Mouse (Mus musculus) intestine, embryonic 14.5 days (tissue): ENCODE data around the gene Paqr7. TPM values are rescaled to one million over a fixed set of nuclear protein-coding genes. Genes with fewer than 3 reads are reported as not detected.

Source experiments
- ATAC-seq: fragments of 200-750 bp; cut with Nextera tagmentation; replicated peaks from 2 replicates; pipeline ENCODE4 v1.8.0; 2017; ENCODE audit warnings: low read depth, moderate number of reproducible peaks, moderate TSS enrichment, moderate library complexity; ENCODE audit not compliant: low FRiP score, low TSS enrichment
- DNase-seq: peaks from one replicate; pipeline ENCODE4 v3.0.0-alpha.2; 2018; ENCODE audit warnings: low spot score
- H3K27ac ChIP-seq: fragments of 300-500 bp; sonication (generic); 2 replicates; pipeline ENCODE4 v1.5.1; 2014; ENCODE audit warnings: low read depth, mild to moderate bottlenecking, control low read depth
- H3K27me3 ChIP-seq: fragments of 300-500 bp; sonication (generic); replicated peaks from 2 replicates; pipeline ENCODE4 v1.6.1; 2014; ENCODE audit warnings: low read length, control low read depth; ENCODE audit not compliant: control insufficient read depth, insufficient read depth
- H3K36me3 ChIP-seq: fragments of 300-500 bp; sonication (generic); 2 replicates; pipeline ENCODE4 v1.6.1; 2014; ENCODE audit warnings: low read length, control low read depth; ENCODE audit not compliant: control insufficient read depth, insufficient read depth
- H3K4me1 ChIP-seq: fragments of 300-500 bp; sonication (generic); replicated peaks from 2 replicates; pipeline ENCODE4 v1.6.1; 2014; ENCODE audit warnings: low read length, control low read depth, mixed read lengths; ENCODE audit not compliant: control insufficient read depth, insufficient read depth
- H3K4me2 ChIP-seq: fragments of 300-500 bp; sonication (generic); 2 replicates; pipeline ENCODE4 v1.6.1; 2014; ENCODE audit warnings: low read length
- H3K4me3 ChIP-seq: fragments of 300-500 bp; sonication (generic); 2 replicates; pipeline ENCODE4 v1.5.1; 2014; ENCODE audit warnings: low read depth, low read length, control low read depth, mixed read lengths
- H3K9ac ChIP-seq: fragments of 300-500 bp; sonication (generic); 2 replicates; pipeline ENCODE4 v1.6.1; 2014; ENCODE audit warnings: mild to moderate bottlenecking, low read length
- H3K9me3 ChIP-seq: fragments of 300-500 bp; sonication (generic); 2 replicates; pipeline ENCODE4 v1.6.1; 2016; ENCODE audit warnings: low read length, control low read depth; ENCODE audit not compliant: control insufficient read depth
- WGBS: fragments of 180-500 bp; shearing (Covaris S2); extraction: QIAGEN DNeasy Blood & Tissue Kit; methylation state at CpG from one replicate; pipeline ENCODE4 v1.1.7; 2014; 5-methylcytosine and 5-hydroxymethylcytosine counted together
- polyA plus RNA-seq: library from polyadenylated mRNA; unstranded; fragments of >200 nt; fragmentation: Nextera tagmentation; extraction: Ambion mirVana; gene quantifications from 2 replicates; pipeline ENCODE4 v1.2.1, GENCODE M21; 2014

Gene Paqr7
- 1.3 and 2.1 TPM in 2 replicates for polyA plus RNA-seq

DNA sequence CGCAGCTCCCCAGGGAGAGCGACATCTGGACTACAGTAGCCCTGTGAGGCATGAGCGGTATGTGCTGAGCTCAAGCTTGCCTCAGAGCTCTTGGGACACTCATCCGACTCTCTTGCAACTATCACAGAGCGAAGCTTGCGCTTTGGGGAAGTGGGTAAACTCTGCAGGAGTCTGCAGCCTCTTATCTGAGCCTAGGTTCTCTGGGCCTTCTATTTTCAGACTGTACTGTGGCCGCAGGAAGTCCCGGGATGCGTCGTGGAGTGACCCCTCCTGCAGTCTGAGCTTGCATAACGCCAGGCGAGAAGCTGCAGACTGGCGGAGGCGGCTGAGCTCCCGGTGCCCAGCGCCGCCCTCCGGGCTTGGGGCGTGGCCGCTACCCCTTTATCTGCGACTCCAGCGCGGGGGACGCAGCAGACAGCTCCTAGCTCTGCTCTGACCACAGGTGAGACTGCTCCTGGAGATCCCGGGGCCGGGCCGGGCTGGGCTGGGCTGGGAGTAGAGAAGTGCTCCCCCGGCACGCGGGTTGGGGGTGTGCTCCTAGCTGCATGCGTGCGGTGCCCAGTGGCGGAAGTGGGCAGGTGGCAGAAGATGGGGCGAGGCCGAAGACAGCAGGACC, at the start of gene Paqr7:
Gene Paqr7, plus strand, starts transcription at position 103 of the 616 bp plus-strand sequence.
- Histone ChIP-seq H3K9ac (peak within 1 kb of the TSS; percentile 53), H3K36me3 (no peaks in the 10 kb centered on the region), H3K4me1 (peaks cover 15% of the 10 kb centered on the region), H3K9me3 (no peaks in the 10 kb centered on the region), H3K27me3 (no peaks in the 10 kb centered on the region), H3K4me2 (peak within 1 kb of the TSS; percentile 98), H3K4me3 (peak within 1 kb of the TSS; percentile 53), H3K27ac (no peak within 1 kb of the TSS)
- 5% methylated on average over 35 of the region's 35 CpGs for WGBS
- peak; percentile 66 for ATAC-seq
- DNase-seq, result peak; percentile 76

DNA sequence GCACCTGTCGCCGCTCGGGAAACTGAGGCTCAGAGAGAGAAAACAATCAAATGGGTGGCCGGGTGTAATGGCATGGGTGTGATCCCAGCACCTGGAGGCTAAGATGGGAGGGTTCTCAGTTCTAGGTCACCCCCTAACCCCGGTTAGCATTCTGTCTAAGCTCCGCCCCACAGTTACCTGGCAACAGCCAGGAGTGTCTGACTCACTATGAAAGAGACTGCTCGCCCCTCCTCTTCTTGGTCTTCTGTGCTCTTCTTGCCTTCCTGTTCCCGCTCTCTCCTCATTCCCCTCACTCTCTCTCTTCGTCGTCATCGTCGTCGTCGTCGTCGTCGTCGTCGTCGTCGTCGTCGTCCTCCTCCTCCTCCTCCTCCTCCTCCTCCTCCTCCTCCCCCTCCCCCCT, 48.5 kb upstream of the Paqr7 start:
- H3K27ac ChIP-seq, result no peak overlapping the region
- DNase-seq (no peak), ATAC-seq (no peak)
- H3K27me3 ChIP-seq, result peaks cover 4% of the 10 kb centered on the region
- H3K4me1 ChIP-seq, result peaks cover 8% of the 10 kb centered on the region; the same call in 1 of the 2 replicates
- no peaks in the 10 kb centered on the region for H3K36me3 ChIP-seq
- H3K4me2 ChIP-seq, result no peak overlapping the region
- WGBS, result 36% methylated on average over 23 of the region's 23 CpGs
- H3K9ac ChIP-seq, result no peak overlapping the region
- H3K9me3 ChIP-seq, result no peaks in the 10 kb centered on the region
- H3K4me3 ChIP-seq, result no peak overlapping the region

DNA sequence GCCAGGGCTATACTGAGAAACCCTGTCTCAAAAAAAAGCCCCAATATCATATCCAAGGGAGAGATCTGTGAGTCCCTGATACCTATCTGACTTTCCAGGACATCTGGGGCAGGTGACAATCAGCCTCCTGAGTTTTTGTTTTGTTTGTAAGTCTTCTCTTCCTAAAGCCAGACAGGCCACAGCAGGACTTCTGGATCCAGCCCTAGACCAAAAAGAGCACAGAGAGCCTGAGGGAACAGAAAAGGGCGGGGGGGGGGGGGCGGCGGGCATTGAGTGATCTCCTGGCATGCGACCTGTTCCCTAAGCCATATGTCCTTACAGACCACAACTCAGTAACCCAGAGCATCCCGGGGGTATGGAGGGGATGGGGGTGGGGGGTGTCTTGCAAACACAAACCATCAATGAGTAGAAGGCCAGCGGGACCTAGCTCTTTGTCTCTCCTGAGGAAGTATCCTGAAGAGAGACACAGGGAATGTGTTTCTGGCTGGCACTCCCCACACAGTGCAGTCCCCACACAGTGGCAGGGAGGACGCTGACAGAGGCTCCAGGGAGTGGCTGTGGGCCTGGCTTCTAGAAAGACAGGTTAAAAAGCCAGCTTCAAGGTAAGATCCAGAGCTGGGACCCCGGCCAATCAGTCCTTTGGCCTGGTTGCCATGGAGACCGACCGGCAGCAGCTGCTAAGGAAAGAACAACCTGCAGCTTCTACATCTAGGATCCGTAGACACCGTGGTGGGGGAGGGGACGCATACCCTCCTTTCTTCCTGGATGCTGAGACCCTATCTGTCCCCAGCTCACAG, 46.7 kb upstream of the Paqr7 start:
- H3K4me2 ChIP-seq, result no peak overlapping the region
- H3K4me3 ChIP-seq, result no peak overlapping the region
- peaks cover 18% of the 10 kb centered on the region for H3K27me3 ChIP-seq
- H3K4me1 ChIP-seq, result peaks cover 8% of the 10 kb centered on the region; the same call in 1 of the 2 replicates
- whole genome bisulfite sequencing, result 42% methylated on average over 13 of the region's 13 CpGs
- ATAC-seq (no peak), DNase-seq (peak; percentile 64)
- H3K27ac ChIP-seq, result no peak overlapping the region
- H3K36me3 ChIP-seq, result no peaks in the 10 kb centered on the region
- H3K9me3 ChIP-seq, result no peaks in the 10 kb centered on the region
- H3K9ac ChIP-seq, result no peak overlapping the region

DNA sequence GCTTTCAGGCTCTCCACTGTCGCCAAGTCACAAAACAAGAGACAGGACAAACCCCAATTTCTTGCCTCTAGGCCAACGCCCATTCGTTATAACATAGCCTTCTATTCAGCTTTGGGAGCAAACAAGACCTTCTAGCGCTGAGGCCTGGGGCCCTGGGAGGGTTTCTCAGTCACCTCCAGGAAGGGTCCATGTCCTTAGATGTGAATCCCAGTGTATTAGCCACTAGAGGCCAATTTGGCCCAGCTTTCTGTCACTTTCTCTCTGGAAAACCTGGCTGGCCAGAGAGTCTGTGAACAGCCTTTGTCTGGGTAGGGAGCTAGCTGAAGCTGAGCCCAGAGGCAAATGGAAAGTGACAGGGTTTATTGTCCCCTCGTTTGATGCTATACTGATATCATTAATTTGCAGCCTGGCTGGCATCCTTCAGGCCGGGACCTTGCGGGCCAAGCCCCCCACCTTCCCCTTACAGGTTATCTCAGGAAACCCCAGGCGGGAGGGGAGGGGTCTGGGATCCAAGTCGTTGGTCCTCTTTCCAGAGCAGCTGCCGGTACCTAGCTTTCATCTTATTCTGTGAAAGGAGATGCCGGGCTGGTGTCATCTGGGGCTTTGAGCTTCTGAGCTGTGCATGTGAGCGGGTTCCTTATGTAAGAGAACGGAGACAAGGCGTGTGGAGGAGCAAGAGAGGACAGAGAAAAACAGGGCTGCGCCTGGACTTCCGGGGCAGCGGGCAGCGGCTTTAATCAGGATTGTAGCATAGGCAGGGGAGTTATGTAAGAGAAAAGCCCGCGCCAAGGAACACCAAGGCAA, 45.9 kb upstream of the Paqr7 start:
- H3K4me2 ChIP-seq, result peak overlapping the region; percentile 22; the same call in 1 of the 2 replicates
- no peaks in the 10 kb centered on the region for H3K36me3 ChIP-seq
- WGBS, result 27% methylated on average over 20 of the region's 20 CpGs
- no peaks in the 10 kb centered on the region for H3K9me3 ChIP-seq
- no peak overlapping the region for H3K9ac ChIP-seq
- peaks cover 8% of the 10 kb centered on the region; the same call in 1 of the 2 replicates for H3K4me1 ChIP-seq
- H3K27ac ChIP-seq, result no peak overlapping the region
- ATAC-seq, result no peak
- peaks cover 18% of the 10 kb centered on the region for H3K27me3 ChIP-seq
- no peak overlapping the region for H3K4me3 ChIP-seq
- DNase-seq, result no peak

DNA sequence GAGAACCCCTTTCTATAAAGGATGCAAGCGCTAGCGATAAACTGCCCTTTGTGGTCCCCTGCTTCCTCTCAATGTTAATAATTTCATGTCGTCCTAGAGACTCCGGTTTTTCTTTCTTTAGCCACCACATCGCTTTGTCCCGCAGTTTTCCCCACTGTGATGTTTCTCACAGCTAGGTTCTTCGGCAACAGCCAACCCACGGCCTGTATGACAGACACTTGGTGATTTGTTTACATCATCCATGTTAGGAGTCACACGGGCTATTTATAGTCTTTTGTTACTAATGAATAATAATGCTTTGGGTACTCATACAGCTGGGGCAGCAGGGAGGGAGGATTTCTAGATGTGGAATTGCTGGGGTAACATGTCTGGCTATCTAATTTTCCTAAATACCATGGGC, 45.0 kb upstream of the Paqr7 start:
- H3K4me1 ChIP-seq, result peaks cover 8% of the 10 kb centered on the region; the same call in 1 of the 2 replicates
- peaks cover 18% of the 10 kb centered on the region for H3K27me3 ChIP-seq
- no peak overlapping the region for H3K4me3 ChIP-seq
- no peak overlapping the region for H3K27ac ChIP-seq
- H3K9ac ChIP-seq, result no peak overlapping the region
- ATAC-seq (no peak), DNase-seq (no peak)
- WGBS, result 55% methylated on average over 9 of the region's 9 CpGs
- no peak overlapping the region for H3K4me2 ChIP-seq
- H3K9me3 ChIP-seq, result no peaks in the 10 kb centered on the region
- no peaks in the 10 kb centered on the region for H3K36me3 ChIP-seq

DNA sequence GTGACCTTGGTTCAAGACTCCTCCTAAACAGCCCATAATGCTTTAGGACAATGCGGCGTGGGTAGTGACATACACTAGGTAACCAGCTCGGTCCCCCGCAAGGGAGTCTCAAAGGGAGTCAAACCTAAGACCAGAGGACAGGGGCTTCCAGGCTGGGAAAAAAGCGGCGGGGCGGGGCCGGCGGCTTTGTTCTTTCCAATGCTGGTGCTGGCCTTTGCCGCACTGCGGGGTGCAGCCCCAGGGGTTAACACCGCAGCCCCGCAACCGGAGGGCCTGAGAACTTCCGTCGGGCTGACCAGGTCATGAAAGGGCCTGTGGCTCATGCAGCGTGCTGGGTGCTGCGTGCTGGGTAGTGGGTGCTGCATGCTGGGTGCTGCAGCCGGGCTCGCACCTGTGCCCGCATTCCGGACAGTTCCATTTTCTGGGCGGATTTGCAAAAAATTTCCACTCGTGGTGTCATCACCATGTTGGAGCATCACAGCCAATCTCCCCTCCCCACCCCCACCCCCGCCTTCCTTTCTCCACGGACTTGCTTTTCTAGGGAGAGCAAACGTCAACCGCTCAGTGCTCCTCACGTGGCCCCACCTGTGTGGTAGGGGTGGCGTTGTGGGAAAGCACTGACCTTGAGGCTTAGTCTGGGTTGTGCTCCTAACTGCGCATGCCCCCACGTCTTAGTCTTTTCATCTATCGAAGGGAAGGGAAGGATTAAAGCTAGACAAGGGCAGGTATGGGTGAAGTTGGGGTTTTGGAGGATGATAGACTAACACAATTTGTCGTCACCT, 42.7 kb upstream of the Paqr7 start:
- no peak overlapping the region for H3K27ac ChIP-seq
- H3K27me3 ChIP-seq, result peaks cover 18% of the 10 kb centered on the region
- no peak overlapping the region for H3K9ac ChIP-seq
- H3K4me1 ChIP-seq, result peaks cover 8% of the 10 kb centered on the region; the same call in 1 of the 2 replicates
- WGBS, result 29% methylated on average over 34 of the region's 34 CpGs
- ATAC-seq (no peak; the same call in 1 of the 2 replicates), DNase-seq (no peak)
- H3K9me3 ChIP-seq, result no peaks in the 10 kb centered on the region
- H3K4me2 ChIP-seq, result no peak overlapping the region
- H3K4me3 ChIP-seq, result no peak overlapping the region
- no peaks in the 10 kb centered on the region for H3K36me3 ChIP-seq

DNA sequence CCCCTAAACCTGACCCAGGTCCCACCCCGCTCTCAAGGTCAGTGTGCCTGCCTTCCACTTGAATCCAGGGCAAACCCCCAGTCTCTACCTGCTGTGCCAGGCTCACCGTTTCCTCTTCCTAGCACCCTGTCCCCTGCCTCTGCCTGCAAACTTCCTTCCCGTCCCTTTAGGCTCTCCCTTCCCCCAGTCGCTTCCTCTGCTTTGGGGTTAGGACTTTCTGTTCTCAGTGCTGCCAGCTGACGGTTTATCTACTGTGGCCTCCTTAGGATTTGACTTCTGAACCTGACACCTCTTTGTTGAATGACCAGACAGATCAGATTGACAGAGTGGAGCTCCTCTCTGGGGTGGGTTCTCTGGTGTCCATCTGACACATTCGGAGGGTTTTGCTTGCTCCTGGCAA, 41.2 kb upstream of the Paqr7 start:
- no peak overlapping the region for H3K9ac ChIP-seq
- H3K4me2 ChIP-seq, result no peak overlapping the region
- no peak for ATAC-seq

More for the DNA sequence above, 41.2 kb upstream of the Paqr7 start:
- Histone ChIP-seq H3K27ac (no peak overlapping the region), H3K4me1 (peaks cover 5% of the 10 kb centered on the region; the same call in 1 of the 2 replicates), H3K36me3 (no peaks in the 10 kb centered on the region), H3K4me3 (no peak overlapping the region), H3K9me3 (no peaks in the 10 kb centered on the region), H3K27me3 (peaks cover 18% of the 10 kb centered on the region)
- no peak for DNase-seq
- 43% methylated on average over 6 of the region's 6 CpGs for WGBS
